Mouse (Mus musculus): Measurements from ENCODE around the gene Ugt1a8. TPM values are rescaled to one million over a fixed set of nuclear protein-coding genes. Genes with fewer than 3 reads are reported as not detected.

Gene Ugt1a8
- polyA plus RNA-seq, 1 experiment, result not detected

GRCm38 (mm10) chr1:88200456-88200855 lies 112.8 kb downstream of the Ugt1a8 start, which contains the start of gene Ugt1a2:
TSS of gene Ugt1a2 (plus strand) at chr1:88200601.
- Histone ChIP-seq H3K27me3 (ENCODE audit: control insufficient read depth, insufficient read depth, insufficient read length) (peaks cover 24% of the 10 kb centered on the region), H3K79me3 (ENCODE audit: low read depth) (no peaks in the 10 kb centered on the region), H3K36me3 (ENCODE audit: control insufficient read depth, insufficient read depth) (no peaks in the 10 kb centered on the region), H3K79me2 (ENCODE audit: control insufficient read depth, insufficient read depth) (no peaks in the 10 kb centered on the region), H3K4me3 (ENCODE audit: insufficient read depth, poor library complexity, severe bottlenecking) (no peak within 1 kb of the TSS), H3ac (ENCODE audit: control insufficient read depth, insufficient read length, low read depth) (no peak within 1 kb of the TSS)
- TF ChIP-seq MYOD1 (IDR thresholded peaks at IDR 0.05; ENCODE audit: control insufficient read depth, insufficient read length, low read depth) (no peak), CTCF (IDR thresholded peaks at IDR 0.05; ENCODE audit: control insufficient read depth, insufficient read depth, insufficient read length) (no peak), MAX (IDR thresholded peaks at IDR 0.05) (no peak), CEBPB (IDR thresholded peaks at IDR 0.05; ENCODE audit: low read depth) (no peak), FOSL1 (IDR thresholded peaks at IDR 0.05; ENCODE audit: insufficient read depth, low read length, poor library complexity, severe bottlenecking) (no peak), USF1 (IDR thresholded peaks at IDR 0.05; ENCODE audit: low read depth) (no peak), MYOG (IDR thresholded peaks at IDR 0.05; ENCODE audit: control insufficient read depth, extremely low read depth, insufficient read length) (no peak)

- Histone ChIP-seq H3ac (ENCODE audit: control insufficient read depth, insufficient read length, low read depth) (no peak within 1 kb of the TSS), H3K36me3 (ENCODE audit: control insufficient read depth, insufficient read depth) (no peaks in the 10 kb centered on the region), H3K4me3 (ENCODE audit: insufficient read depth, poor library complexity, severe bottlenecking) (no peak within 1 kb of the TSS), H3K79me3 (ENCODE audit: low read depth) (no peaks in the 10 kb centered on the region), H3K27me3 (ENCODE audit: control insufficient read depth, insufficient read depth, insufficient read length) (peaks cover 11% of the 10 kb centered on the region), H3K79me2 (ENCODE audit: control insufficient read depth, insufficient read depth) (no peaks in the 10 kb centered on the region)
- TF ChIP-seq CTCF (IDR thresholded peaks at IDR 0.05; ENCODE audit: control insufficient read depth, insufficient read depth, insufficient read length), result no peak
- TF ChIP-seq USF1 (IDR thresholded peaks at IDR 0.05; ENCODE audit: low read depth), result no peak
- no peak for TF ChIP-seq MYOD1 (IDR thresholded peaks at IDR 0.05; ENCODE audit: control insufficient read depth, insufficient read length, low read depth)
- no peak for TF ChIP-seq CEBPB (IDR thresholded peaks at IDR 0.05; ENCODE audit: low read depth)
- TF ChIP-seq MYOG (IDR thresholded peaks at IDR 0.05; ENCODE audit: control insufficient read depth, extremely low read depth, insufficient read length), result no peak
- no peak for TF ChIP-seq MAX (IDR thresholded peaks at IDR 0.05)
- TF ChIP-seq FOSL1 (IDR thresholded peaks at IDR 0.05; ENCODE audit: insufficient read depth, low read length, poor library complexity, severe bottlenecking), result no peak
Measured at GRCm38 (mm10) chr1:88205294-88205922, 117.8 kb downstream of the Ugt1a8 start, which contains the start of gene Dnajb3. TSS of gene Dnajb3 (minus strand) at chr1:88205782.

GRCm38 (mm10) chr1:88206843-88207479 lies 119.3 kb downstream of the Ugt1a8 start:
- Histone ChIP-seq H3K79me3 (ENCODE audit: low read depth) (no peaks in the 10 kb centered on the region), H3K27me3 (ENCODE audit: control insufficient read depth, insufficient read depth, insufficient read length) (peaks cover 3% of the 10 kb centered on the region), H3K4me3 (ENCODE audit: insufficient read depth, poor library complexity, severe bottlenecking) (no peak overlapping the region), H3ac (ENCODE audit: control insufficient read depth, insufficient read length, low read depth) (no peak overlapping the region), H3K79me2 (ENCODE audit: control insufficient read depth, insufficient read depth) (no peaks in the 10 kb centered on the region), H3K36me3 (ENCODE audit: control insufficient read depth, insufficient read depth) (no peaks in the 10 kb centered on the region)
- TF ChIP-seq MYOG (IDR thresholded peaks at IDR 0.05; ENCODE audit: control insufficient read depth, extremely low read depth, insufficient read length) (no peak), MYOD1 (IDR thresholded peaks at IDR 0.05; ENCODE audit: control insufficient read depth, insufficient read length, low read depth) (no peak)

GRCm38 (mm10) chr1:88211812-88212211 lies 124.2 kb downstream of the Ugt1a8 start, which contains the start of gene Ugt1a1:
TSS of gene Ugt1a1 (plus strand) at chr1:88211959.
- TF ChIP-seq USF1 (IDR thresholded peaks at IDR 0.05; ENCODE audit: low read depth) (no peak), FOSL1 (IDR thresholded peaks at IDR 0.05; ENCODE audit: insufficient read depth, low read length, poor library complexity, severe bottlenecking) (no peak)
- Histone ChIP-seq H3K4me3 (ENCODE audit: insufficient read depth, poor library complexity, severe bottlenecking) (no peak within 1 kb of the TSS), H3ac (ENCODE audit: control insufficient read depth, insufficient read length, low read depth) (no peak within 1 kb of the TSS), H3K27me3 (ENCODE audit: control insufficient read depth, insufficient read depth, insufficient read length) (peaks cover 6% of the 10 kb centered on the region), H3K79me3 (ENCODE audit: low read depth) (no peaks in the 10 kb centered on the region), H3K79me2 (ENCODE audit: control insufficient read depth, insufficient read depth) (no peaks in the 10 kb centered on the region), H3K36me3 (ENCODE audit: control insufficient read depth, insufficient read depth) (no peaks in the 10 kb centered on the region)

GRCm38 (mm10) chr1:88212341-88213045 lies 124.9 kb downstream of the Ugt1a8 start:
- Histone ChIP-seq H3K79me2 (ENCODE audit: control insufficient read depth, insufficient read depth) (no peaks in the 10 kb centered on the region), H3K79me3 (ENCODE audit: low read depth) (no peaks in the 10 kb centered on the region), H3K4me3 (ENCODE audit: insufficient read depth, poor library complexity, severe bottlenecking) (no peak overlapping the region), H3K36me3 (ENCODE audit: control insufficient read depth, insufficient read depth) (no peaks in the 10 kb centered on the region), H3K27me3 (ENCODE audit: control insufficient read depth, insufficient read depth, insufficient read length) (peaks cover 6% of the 10 kb centered on the region), H3ac (ENCODE audit: control insufficient read depth, insufficient read length, low read depth) (no peak overlapping the region)
- TF ChIP-seq CEBPB (IDR thresholded peaks at IDR 0.05; ENCODE audit: low read depth), result no peak
- no peak for TF ChIP-seq MAX (IDR thresholded peaks at IDR 0.05)
- TF ChIP-seq FOSL1 (IDR thresholded peaks at IDR 0.05; ENCODE audit: insufficient read depth, low read length, poor library complexity, severe bottlenecking), result no peak
- no peak for TF ChIP-seq USF1 (IDR thresholded peaks at IDR 0.05; ENCODE audit: low read depth)
- no peak for TF ChIP-seq MYOD1 (IDR thresholded peaks at IDR 0.05; ENCODE audit: control insufficient read depth, insufficient read length, low read depth)
- TF ChIP-seq CTCF (IDR thresholded peaks at IDR 0.05; ENCODE audit: control insufficient read depth, insufficient read depth, insufficient read length), result no peak
- TF ChIP-seq MYOG (IDR thresholded peaks at IDR 0.05; ENCODE audit: control insufficient read depth, extremely low read depth, insufficient read length), result no peak

Data from C2C12 (cell line).